ENCODE assay signal across 7 mouse cellular contexts in genomic region chr14:13901611-13902067, GRCm38 (mm10). TPM values are rescaled to one million over a fixed set of nuclear protein-coding genes. Genes with fewer than 3 reads are reported as not detected.
DNase-seq lines count a peak whose midpoint lies in the region; ATAC-seq and TF ChIP-seq lines count a peak whose summit lies in the region.

No protein-coding gene starts in this region.

- ATAC-seq in frontal cortex, adult (ENCODE audit: low TSS enrichment): peak; percentile 98
- peak; percentile 93 for ATAC-seq in inflammation-experienced regulatory T-cells, adult 6 months
- ATAC-seq in megakaryocyte, adult 5-6 weeks (ENCODE audit: poor library complexity, severe bottlenecking): peak; percentile 91

- TF ChIP-seq CTCF in cerebellum, adult 2 months (IDR thresholded peaks at IDR 0.05; ENCODE audit: borderline replicate concordance, insufficient read depth, low read depth, low read length): peak; percentile 45; the same call in 1 of the 2 replicates

- under 1% methylated on average over 22 of the region's 22 CpGs for WGBS in cerebellum, adult 2 months

- H3K4me3 ChIP-seq in cerebellum, adult 2 months (replicated peaks; ENCODE audit: insufficient read depth, low read depth, low read length): peak overlapping the region; percentile 73

- H3K27me3 ChIP-seq in cerebellum, adult 2 months (ENCODE audit: control insufficient read depth, insufficient read depth, low read length): no peaks in the 10 kb centered on the region

- H3K27ac ChIP-seq in cerebellum, adult 2 months (ENCODE audit: insufficient read depth, low read length): no peak overlapping the region

- H3K4me1 ChIP-seq in cerebellum, adult 2 months (ENCODE audit: control insufficient read depth, insufficient read depth, low read length): no peaks in the 10 kb centered on the region

- peak; percentile 64 for DNase-seq in WW6 (ENCODE audit: low read depth, low spot score)
- DNase-seq in cerebellum, adult 2 months: peak; percentile 57 to 60
- peak; percentile 27 to 50 for DNase-seq in left cerebral cortex, adult 8-10 months (ENCODE audit: low spot score in 2 of 2)
- DNase-seq in right cerebral cortex, postnatal 10 days (ENCODE audit: low spot score in 2 of 2): peak; percentile 72 to 73

- no peak for TF ChIP-seq POLR2A in cerebellum, adult 2 months (IDR thresholded peaks at IDR 0.05; ENCODE audit: borderline replicate concordance, insufficient read depth, low read length)

RNA-seq across cellular contexts. Expression of gene Gm281, which starts 12.6 kb away (rescaled TPM):
- not detected in 2 replicates for polyA plus RNA-seq in cerebellum, adult 2 months (2012; rRNA removed)
- not detected for polyA plus RNA-seq in inflammation-experienced regulatory T-cells, adult 6 months (2017; shearing (Covaris generic))
- total RNA-seq in left cerebral cortex, adult 8-10 months (2022): not detected
- not detected in 2 replicates for total RNA-seq in megakaryocyte, adult 5-6 weeks (2015)
- not detected in 2 replicates for total RNA-seq in megakaryocyte, adult 5-6 weeks (2017)

RNA-seq across cellular contexts. Expression of gene Atxn7, which starts 59.6 kb away (rescaled TPM):
- 24.0 and 24.9 TPM in 2 replicates for polyA plus RNA-seq in cerebellum, adult 2 months (2012; rRNA removed)
- 10 to 100 TPM in 2 of 3 experiments, 1 to 10 TPM in 1; 8.8 to 16.5 (median 15.6) TPM for polyA plus RNA-seq in inflammation-experienced regulatory T-cells, adult 6 months (2017; shearing (Covaris generic))
- total RNA-seq in left cerebral cortex, adult 8-10 months (2022): 10 to 100 TPM; 25.6 to 29.9 (median 28.8) TPM
- total RNA-seq in megakaryocyte, adult 5-6 weeks (2015): 20.1 and 23.6 TPM in 2 replicates
- 21.3 and 21.5 TPM in 2 replicates for total RNA-seq in megakaryocyte, adult 5-6 weeks (2017)
